Mouse (Mus musculus) limb, embryonic 13.5 days (tissue): ENCODE measurements at regions not wholly inside any gene's neighbourhood (a gene's known extent, or its start where the extent isn't known, plus 50 kb on each side); places are given as distances from the start of the nearest gene placed in this dataset.
A peak's percentile ranks its signal among the peaks of the same experiment; 100 is the strongest.

Source experiments
- ATAC-seq: fragments of 200-750 bp; cut with Nextera tagmentation; 2 replicates; pipeline ENCODE4 v1.8.0; 2017; ENCODE audit warnings: low read depth, moderate number of reproducible peaks, moderate TSS enrichment; ENCODE audit not compliant: low FRiP score
- H3K27ac ChIP-seq: fragments of 300-500 bp; sonication (generic); 2 replicates; pipeline ENCODE4 v1.5.1; 2015; ENCODE audit warnings: inconsistent platforms, mild to moderate bottlenecking, moderate library complexity
- H3K27me3 ChIP-seq: fragments of 300-500 bp; sonication (generic); 2 replicates; pipeline ENCODE4 v1.6.1; 2015; ENCODE audit warnings: mild to moderate bottlenecking, inconsistent platforms
- H3K36me3 ChIP-seq: fragments of 300-500 bp; sonication (generic); 2 replicates; pipeline ENCODE4 v1.6.1; 2015; ENCODE audit warnings: inconsistent platforms, mild to moderate bottlenecking, moderate library complexity
- H3K4me1 ChIP-seq: fragments of 300-500 bp; sonication (generic); 2 replicates; pipeline ENCODE4 v1.6.1; 2015; ENCODE audit warnings: inconsistent platforms
- H3K4me2 ChIP-seq: fragments of 300-500 bp; sonication (generic); replicated peaks from 2 replicates; pipeline ENCODE4 v1.6.1; 2015; ENCODE audit warnings: inconsistent platforms, mild to moderate bottlenecking, moderate library complexity
- H3K4me3 ChIP-seq: fragments of 300-500 bp; sonication (generic); 2 replicates; pipeline ENCODE4 v1.5.1; 2015; ENCODE audit warnings: moderate library complexity, mild to moderate bottlenecking, inconsistent platforms
- H3K9ac ChIP-seq: fragments of 300-500 bp; sonication (generic); 2 replicates; pipeline ENCODE4 v1.6.1; 2015; ENCODE audit warnings: mild to moderate bottlenecking, inconsistent platforms
- H3K9me3 ChIP-seq: fragments of 300-500 bp; sonication (generic); 2 replicates; pipeline ENCODE4 v1.6.1; 2016; ENCODE audit warnings: inconsistent platforms
- WGBS: fragments of 180-500 bp; shearing (Covaris S2); methylation state at CpG from one replicate; pipeline ENCODE4 v1.1.7; 2015; 5-methylcytosine and 5-hydroxymethylcytosine counted together

DNA sequence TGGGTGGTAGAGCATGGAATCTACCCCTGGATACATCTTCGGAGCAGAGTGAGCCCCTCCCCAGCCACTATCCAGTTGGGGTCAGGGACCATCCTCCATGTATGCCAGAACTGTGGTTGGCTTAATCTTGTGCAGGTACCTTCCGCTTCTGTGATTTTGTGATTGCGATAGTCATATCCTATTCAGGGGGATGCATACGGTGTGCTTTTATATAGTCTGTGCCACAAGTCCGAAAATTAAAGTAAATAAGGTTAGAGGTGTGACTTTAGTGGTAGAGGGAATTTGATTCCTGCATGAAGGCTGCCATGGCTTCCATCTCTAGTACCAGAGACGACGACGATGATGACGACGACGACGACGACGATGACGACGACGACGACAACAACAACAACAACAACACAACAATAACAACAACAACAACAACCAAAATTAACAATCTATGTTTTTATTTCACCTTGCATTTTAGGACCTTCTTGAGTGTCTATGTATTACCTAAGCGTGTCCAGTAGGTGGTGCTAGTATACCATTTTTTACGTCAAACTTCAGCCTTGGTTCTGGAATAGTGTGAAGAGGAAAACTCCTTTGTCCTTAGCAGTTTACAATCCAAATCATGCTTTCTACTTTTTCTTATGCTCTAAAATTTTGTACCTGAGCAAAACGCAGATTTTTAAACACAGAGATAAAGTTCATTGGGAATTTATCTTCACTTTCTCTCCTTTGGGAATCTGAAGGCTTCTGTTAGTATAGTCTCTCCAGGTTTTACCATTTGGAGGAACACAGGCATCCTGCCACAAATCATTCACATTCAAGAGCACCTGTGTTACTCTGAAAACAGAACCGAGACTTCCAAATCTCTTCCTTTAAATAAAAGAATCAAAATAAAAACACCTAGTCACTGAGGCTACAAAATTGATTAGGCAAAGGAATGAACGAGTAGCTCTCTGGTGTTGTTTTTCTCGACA, 224.5 kb downstream of the Ankrd16 start:
- Histone ChIP-seq H3K9ac (no peak overlapping the region), H3K36me3 (no peaks in the 10 kb centered on the region), H3K27me3 (no peaks in the 10 kb centered on the region), H3K4me2 (no peak overlapping the region), H3K4me1 (no peaks in the 10 kb centered on the region), H3K4me3 (no peak overlapping the region), H3K9me3 (no peaks in the 10 kb centered on the region), H3K27ac (no peak overlapping the region)
- WGBS: 35% methylated on average over 24 of the region's 24 CpGs
- peak; percentile 82 for ATAC-seq

DNA sequence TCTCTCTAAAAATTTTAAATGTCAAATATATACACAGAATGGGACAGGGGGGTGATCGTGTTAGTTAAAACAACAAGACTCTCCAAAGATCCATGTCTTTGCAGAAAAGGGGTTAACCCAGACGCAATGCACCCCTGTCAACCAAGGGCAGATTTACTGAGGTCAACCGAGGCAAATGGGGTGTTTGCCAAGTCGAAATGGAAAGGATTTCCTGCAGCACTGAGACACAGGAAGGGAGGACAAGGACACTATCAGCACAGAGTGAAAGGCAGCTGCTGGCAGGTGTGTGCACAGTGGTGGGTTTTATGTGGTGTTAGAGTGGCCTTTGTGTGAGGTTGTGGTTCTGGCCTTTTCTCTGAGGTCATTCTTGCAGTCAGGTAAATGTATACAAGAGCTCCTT, 226.7 kb downstream of the Ankrd16 start:
- Histone ChIP-seq H3K9me3 (no peaks in the 10 kb centered on the region), H3K27ac (no peak overlapping the region), H3K9ac (no peak overlapping the region), H3K27me3 (no peaks in the 10 kb centered on the region), H3K4me1 (no peaks in the 10 kb centered on the region), H3K4me3 (no peak overlapping the region), H3K4me2 (no peak overlapping the region), H3K36me3 (no peaks in the 10 kb centered on the region)
- ATAC-seq: no peak
- WGBS: 33% methylated on average over 4 of the region's 4 CpGs

- no peak overlapping the region for H3K27ac ChIP-seq
- H3K4me3 ChIP-seq: no peak overlapping the region
- H3K4me2 ChIP-seq: no peak overlapping the region
- 90% methylated on average over 4 of the region's 4 CpGs for WGBS
- H3K4me1 ChIP-seq: no peaks in the 10 kb centered on the region
- no peaks in the 10 kb centered on the region for H3K27me3 ChIP-seq
- ATAC-seq: no peak
- no peaks in the 10 kb centered on the region for H3K9me3 ChIP-seq
- H3K9ac ChIP-seq: no peak overlapping the region
- H3K36me3 ChIP-seq: no peaks in the 10 kb centered on the region
Observed at GRCm38 (mm10) chr2:12007201-12007600, 229.5 kb downstream of the Ankrd16 start.

- H3K9me3 ChIP-seq: no peaks in the 10 kb centered on the region
- no peak overlapping the region for H3K4me3 ChIP-seq
- H3K9ac ChIP-seq: no peak overlapping the region
- ATAC-seq: no peak
- H3K27ac ChIP-seq: no peak overlapping the region
- no peaks in the 10 kb centered on the region for H3K27me3 ChIP-seq
- WGBS: 54% methylated on average over 3 of the region's 3 CpGs
- no peaks in the 10 kb centered on the region for H3K4me1 ChIP-seq
- H3K4me2 ChIP-seq: no peak overlapping the region
- H3K36me3 ChIP-seq: no peaks in the 10 kb centered on the region
Observed at GRCm38 (mm10) chr2:12011441-12011840, 233.8 kb downstream of the Ankrd16 start.

DNA sequence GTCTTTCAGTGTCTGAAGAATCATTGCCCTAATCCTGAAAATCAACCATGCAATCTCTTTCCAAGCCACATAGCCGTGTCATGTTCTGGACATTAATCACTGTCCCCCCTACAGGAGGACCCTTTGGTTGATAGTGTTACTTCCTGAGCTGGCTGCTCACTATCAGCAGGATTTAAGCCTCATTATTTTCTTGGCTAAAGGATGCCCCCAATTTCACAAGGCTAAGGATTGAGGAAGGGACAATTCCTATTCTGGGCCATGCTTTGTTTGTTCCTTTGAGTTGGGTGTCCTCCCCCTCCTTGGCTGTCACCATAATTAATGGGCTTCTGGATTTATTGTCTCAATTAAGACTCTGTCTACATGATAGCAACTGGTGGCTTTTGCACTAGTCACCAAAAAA, 241.9 kb downstream of the Ankrd16 start:
- Histone ChIP-seq H3K4me3 (no peak overlapping the region), H3K4me2 (no peak overlapping the region), H3K9me3 (no peaks in the 10 kb centered on the region), H3K27ac (no peak overlapping the region), H3K9ac (no peak overlapping the region), H3K27me3 (no peaks in the 10 kb centered on the region), H3K36me3 (no peaks in the 10 kb centered on the region), H3K4me1 (no peaks in the 10 kb centered on the region)
- no peak for ATAC-seq
- 16% methylated on average over 1 of the region's 1 CpGs for WGBS

GRCm38 (mm10) chr2:12023402-12024111, 245.9 kb downstream of the Ankrd16 start:
- no peaks in the 10 kb centered on the region for H3K27me3 ChIP-seq
- H3K4me3 ChIP-seq: no peak overlapping the region
- H3K27ac ChIP-seq: no peak overlapping the region
- no peaks in the 10 kb centered on the region for H3K36me3 ChIP-seq
- H3K4me2 ChIP-seq: no peak overlapping the region
- 50% methylated on average over 10 of the region's 10 CpGs for WGBS
- no peaks in the 10 kb centered on the region for H3K4me1 ChIP-seq
- ATAC-seq: no peak
- no peaks in the 10 kb centered on the region for H3K9me3 ChIP-seq
- H3K9ac ChIP-seq: no peak overlapping the region

- no peaks in the 10 kb centered on the region for H3K27me3 ChIP-seq
- H3K4me3 ChIP-seq: no peak overlapping the region
- no peak overlapping the region for H3K9ac ChIP-seq
- H3K4me2 ChIP-seq: no peak overlapping the region
- no peaks in the 10 kb centered on the region for H3K36me3 ChIP-seq
- no peak overlapping the region for H3K27ac ChIP-seq
- no peaks in the 10 kb centered on the region for H3K9me3 ChIP-seq
- no peak for ATAC-seq
- whole genome bisulfite sequencing: 50% methylated on average over 1 of the region's 1 CpGs
- no peaks in the 10 kb centered on the region for H3K4me1 ChIP-seq
Observed at GRCm38 (mm10) chr2:12026220-12026619, 248.5 kb downstream of the Ankrd16 start.

GRCm38 (mm10) chr2:12033518-12034322, 256.0 kb downstream of the Ankrd16 start:
- Histone ChIP-seq H3K4me1 (peaks cover 3% of the 10 kb centered on the region; the same call in 1 of the 2 replicates), H3K36me3 (no peaks in the 10 kb centered on the region), H3K4me3 (no peak overlapping the region), H3K9me3 (no peaks in the 10 kb centered on the region), H3K27ac (no peak overlapping the region), H3K4me2 (peak overlapping the region; percentile 19; the same call in 1 of the 2 replicates), H3K9ac (no peak overlapping the region), H3K27me3 (no peaks in the 10 kb centered on the region)
- ATAC-seq: no peak
- WGBS: 60% methylated on average over 11 of the region's 11 CpGs

DNA sequence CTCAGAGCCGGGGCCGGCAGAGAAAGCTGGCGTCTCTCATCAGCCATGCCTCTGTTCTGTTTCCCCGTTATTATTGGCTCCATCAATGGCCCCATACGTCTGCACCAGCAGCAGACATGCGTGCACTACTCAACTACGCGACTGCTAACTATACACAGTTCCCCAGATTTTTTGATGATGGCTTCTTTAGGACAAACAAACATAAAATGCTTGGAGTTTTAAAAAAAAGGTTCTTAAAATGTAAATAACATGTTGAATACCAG, 256.6 kb downstream of the Ankrd16 start:
- 64% methylated on average over 8 of the region's 8 CpGs for WGBS
- no peak for ATAC-seq
- Histone ChIP-seq H3K36me3 (no peaks in the 10 kb centered on the region), H3K4me3 (no peak overlapping the region), H3K9ac (no peak overlapping the region), H3K4me2 (no peak overlapping the region), H3K27ac (no peak overlapping the region), H3K9me3 (no peaks in the 10 kb centered on the region), H3K4me1 (peaks cover 3% of the 10 kb centered on the region; the same call in 1 of the 2 replicates), H3K27me3 (no peaks in the 10 kb centered on the region)

DNA sequence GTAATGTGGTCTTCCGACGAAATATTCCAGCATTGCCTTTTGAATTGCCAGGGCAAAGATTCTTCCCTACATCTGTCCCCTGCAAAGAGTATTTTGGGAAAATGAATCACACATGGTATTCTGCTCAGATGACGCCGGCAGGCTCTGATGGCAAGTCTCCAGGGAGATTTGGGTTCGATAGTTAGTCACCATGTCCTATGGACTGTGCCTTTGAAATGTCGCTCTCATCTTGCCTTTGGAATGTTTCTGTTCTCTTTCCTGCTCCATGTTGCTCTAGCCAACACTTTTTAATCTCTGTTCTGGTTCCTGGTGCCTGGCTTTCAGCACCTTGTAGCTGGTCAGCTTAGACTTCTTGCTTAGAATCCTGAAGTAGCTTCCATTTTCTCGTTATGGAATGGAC, 252.3 kb downstream of the Itga8 start:
- 0 out of 2 replicates have a peak, but pooled peaks cover 5% of the 10 kb centered on the region for H3K4me1 ChIP-seq
- H3K4me2 ChIP-seq: no peak overlapping the region
- no peak overlapping the region for H3K9ac ChIP-seq
- no peak overlapping the region for H3K4me3 ChIP-seq
- H3K27ac ChIP-seq: no peak overlapping the region
- no peaks in the 10 kb centered on the region for H3K27me3 ChIP-seq
- ATAC-seq: no peak; the same call in 1 of the 2 replicates
- 73% methylated on average over 7 of the region's 7 CpGs for WGBS
- no peaks in the 10 kb centered on the region for H3K9me3 ChIP-seq
- H3K36me3 ChIP-seq: no peaks in the 10 kb centered on the region

- Histone ChIP-seq H3K9ac (no peak overlapping the region), H3K9me3 (no peaks in the 10 kb centered on the region), H3K27me3 (no peaks in the 10 kb centered on the region), H3K4me1 (0 out of 2 replicates have a peak, but pooled peaks cover 5% of the 10 kb centered on the region), H3K27ac (no peak overlapping the region), H3K36me3 (no peaks in the 10 kb centered on the region), H3K4me3 (no peak overlapping the region), H3K4me2 (no peak overlapping the region)
- ATAC-seq: no peak
Observed at GRCm38 (mm10) chr2:12049972-12050371, 251.8 kb downstream of the Itga8 start.
